Mouse (Mus musculus): ENCODE measurements around the gene Pdrg1. TPM values are rescaled to one million over a fixed set of nuclear protein-coding genes. Genes with fewer than 3 reads are reported as not detected.
A peak's percentile ranks its signal among the peaks of the same experiment; 100 is the strongest.

The Pdrg1 gene
- polyA plus RNA-seq, 2 experiments, result 90.8 to 118 TPM

DNA sequence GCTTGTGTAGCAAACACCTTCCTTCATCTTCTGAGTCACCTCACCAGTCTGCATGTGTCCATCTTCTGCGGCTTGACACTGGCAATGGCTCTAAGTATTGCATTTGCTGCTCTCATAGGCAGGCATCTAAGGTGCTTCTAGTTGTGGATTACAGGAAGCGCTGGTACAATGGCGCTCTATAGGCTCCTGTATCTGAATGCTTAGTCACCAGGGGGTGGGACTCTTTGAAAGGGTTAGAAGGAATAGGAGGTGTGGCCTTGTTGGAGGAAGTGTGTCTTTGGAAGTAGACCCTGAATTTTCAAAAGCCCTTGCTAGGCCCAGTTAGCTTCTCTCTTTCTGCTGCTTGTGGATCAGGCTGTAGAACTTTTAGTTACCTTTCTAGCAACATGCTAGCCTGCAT lies 5.9 kb upstream of the Pdrg1 start:
- H3K27me3 ChIP-seq (ENCODE audit: control insufficient read depth, insufficient read depth, low read length), result no peaks in the 10 kb centered on the region
- H3K36me3 ChIP-seq (ENCODE audit: control insufficient read depth, insufficient read depth, low read length), result no peaks in the 10 kb centered on the region
- no peak overlapping the region for H3K27ac ChIP-seq (replicated peaks; ENCODE audit: low read depth, low read length)
- H3K9me3 ChIP-seq (ENCODE audit: control insufficient read depth, low read length), result no peaks in the 10 kb centered on the region
- no peak overlapping the region for H3K9ac ChIP-seq (ENCODE audit: low read depth, low read length, severe bottlenecking)
- no peak for TF ChIP-seq POLR2A (IDR thresholded peaks at IDR 0.05; ENCODE audit: borderline replicate concordance, extremely low read depth, insufficient read depth, insufficient read length)
- WGBS, result 73% methylated on average over 3 of the region's 3 CpGs
- DNase-seq (ENCODE audit: low spot score) (no peak), ATAC-seq (ENCODE audit: low FRiP score, low read depth) (no peak)
- H3K4me3 ChIP-seq (replicated peaks; ENCODE audit: low read length), result no peak overlapping the region
- no peak overlapping the region for H3K4me2 ChIP-seq (replicated peaks; ENCODE audit: low read depth, low read length, severe bottlenecking)
- no peaks in the 10 kb centered on the region for H3K4me1 ChIP-seq (ENCODE audit: control insufficient read depth, insufficient read depth, low read length)

DNA sequence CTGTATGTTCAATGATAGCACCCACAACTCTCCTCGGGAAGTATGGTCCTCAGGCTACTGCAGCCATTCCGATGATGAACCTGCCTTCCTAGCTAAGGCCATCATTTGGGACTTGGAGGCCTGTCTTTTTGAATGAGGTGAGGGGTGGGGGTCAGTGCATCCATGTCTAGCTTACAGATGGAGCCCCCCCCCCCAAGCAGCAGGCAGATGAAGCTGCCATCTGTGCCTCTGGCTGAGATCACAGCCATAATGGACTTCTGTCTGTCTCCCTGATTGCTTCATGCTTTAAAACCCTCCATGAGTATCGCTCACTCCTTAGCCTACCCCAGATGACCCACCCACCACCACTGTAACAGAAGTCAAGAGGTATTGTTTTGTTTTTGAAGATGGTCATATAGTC lies 4.1 kb upstream of the Pdrg1 start:
- Histone ChIP-seq H3K9ac (ENCODE audit: low read depth, low read length, severe bottlenecking) (no peak overlapping the region), H3K4me1 (ENCODE audit: control insufficient read depth, insufficient read depth, low read length) (peaks cover 2% of the 10 kb centered on the region), H3K9me3 (ENCODE audit: control insufficient read depth, low read length) (no peaks in the 10 kb centered on the region), H3K4me3 (replicated peaks; ENCODE audit: low read length) (no peak overlapping the region), H3K27ac (replicated peaks; ENCODE audit: low read depth, low read length) (no peak overlapping the region), H3K4me2 (replicated peaks; ENCODE audit: low read depth, low read length, severe bottlenecking) (no peak overlapping the region), H3K27me3 (ENCODE audit: control insufficient read depth, insufficient read depth, low read length) (no peaks in the 10 kb centered on the region), H3K36me3 (ENCODE audit: control insufficient read depth, insufficient read depth, low read length) (no peaks in the 10 kb centered on the region)
- TF ChIP-seq POLR2A (IDR thresholded peaks at IDR 0.05; ENCODE audit: borderline replicate concordance, extremely low read depth, insufficient read depth, insufficient read length), result no peak
- ATAC-seq (ENCODE audit: low FRiP score, low read depth) (no peak), DNase-seq (ENCODE audit: low spot score) (no peak)
- 80% methylated on average over 3 of the region's 3 CpGs for WGBS

DNA sequence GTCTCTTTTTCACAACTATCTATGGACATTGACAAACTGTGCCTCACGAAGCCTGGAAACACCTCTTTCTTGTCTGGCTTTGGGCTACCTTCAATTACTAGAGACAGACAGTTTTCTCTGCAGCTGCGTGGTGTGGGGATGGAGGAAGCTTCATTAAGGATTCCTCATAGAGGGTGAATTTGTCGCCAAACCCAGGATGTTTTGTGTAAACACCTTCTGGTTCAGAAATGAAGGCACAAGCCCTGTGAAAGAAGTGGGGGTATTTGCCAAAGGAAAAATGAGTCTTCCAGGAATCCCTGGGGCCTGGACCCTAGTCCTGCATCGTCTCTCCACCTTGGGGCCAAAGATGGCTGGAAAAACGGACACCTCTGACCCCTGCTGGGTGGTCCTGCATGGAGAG lies 1.6 kb upstream of the Pdrg1 start:
- DNase-seq (ENCODE audit: low spot score), result no peak
- H3K36me3 ChIP-seq (ENCODE audit: control insufficient read depth, insufficient read depth, low read length), result peaks cover 11% of the 10 kb centered on the region
- no peaks in the 10 kb centered on the region for H3K9me3 ChIP-seq (ENCODE audit: control insufficient read depth, low read length)
- no peak overlapping the region for H3K4me2 ChIP-seq (replicated peaks; ENCODE audit: low read depth, low read length, severe bottlenecking)
- H3K9ac ChIP-seq (ENCODE audit: low read depth, low read length, severe bottlenecking), result no peak overlapping the region
- no peaks in the 10 kb centered on the region for H3K27me3 ChIP-seq (ENCODE audit: control insufficient read depth, insufficient read depth, low read length)
- no peak for TF ChIP-seq POLR2A (IDR thresholded peaks at IDR 0.05; ENCODE audit: borderline replicate concordance, extremely low read depth, insufficient read depth, insufficient read length)
- H3K4me3 ChIP-seq (replicated peaks; ENCODE audit: low read length), result no peak overlapping the region
- WGBS, result 45% methylated on average over 5 of the region's 5 CpGs
- H3K27ac ChIP-seq (replicated peaks; ENCODE audit: low read depth, low read length), result no peak overlapping the region
- no peak for ATAC-seq (ENCODE audit: low FRiP score, low read depth)
- peaks cover 8% of the 10 kb centered on the region for H3K4me1 ChIP-seq (ENCODE audit: control insufficient read depth, insufficient read depth, low read length)

DNA sequence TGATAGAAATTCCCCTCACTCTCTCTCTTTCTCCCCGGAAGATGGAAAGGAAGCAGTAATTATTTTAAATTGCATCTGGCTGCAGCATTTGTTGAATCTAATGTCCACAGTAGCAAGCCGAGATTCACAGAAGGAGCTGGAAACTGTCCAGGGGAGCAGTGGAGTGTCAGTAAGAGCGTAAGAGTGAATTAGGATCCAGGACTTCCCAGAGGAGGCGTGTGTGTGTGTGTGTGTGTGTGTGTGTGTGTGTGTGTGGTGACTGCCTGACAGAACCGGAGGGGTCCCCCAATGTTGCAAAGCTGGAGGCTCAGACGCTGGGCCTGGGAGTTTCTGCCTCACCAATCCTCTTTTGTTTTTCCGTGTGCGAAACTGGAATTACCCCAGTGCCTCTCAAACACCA lies 577 bp upstream of the Pdrg1 start:
- Histone ChIP-seq H3K27me3 (ENCODE audit: control insufficient read depth, insufficient read depth, low read length) (no peaks in the 10 kb centered on the region), H3K27ac (replicated peaks; ENCODE audit: low read depth, low read length) (no peak overlapping the region), H3K4me3 (replicated peaks; ENCODE audit: low read length) (peak overlapping the region; percentile 82; the same call in 1 of the 2 replicates), H3K9me3 (ENCODE audit: control insufficient read depth, low read length) (no peaks in the 10 kb centered on the region), H3K4me1 (ENCODE audit: control insufficient read depth, insufficient read depth, low read length) (peaks cover 8% of the 10 kb centered on the region), H3K4me2 (replicated peaks; ENCODE audit: low read depth, low read length, severe bottlenecking) (peak overlapping the region; percentile 31; the same call in 1 of the 2 replicates), H3K9ac (ENCODE audit: low read depth, low read length, severe bottlenecking) (no peak overlapping the region), H3K36me3 (ENCODE audit: control insufficient read depth, insufficient read depth, low read length) (peaks cover 21% of the 10 kb centered on the region)
- no peak for ATAC-seq (ENCODE audit: low FRiP score, low read depth)
- WGBS, result 51% methylated on average over 8 of the region's 8 CpGs
- TF ChIP-seq POLR2A (IDR thresholded peaks at IDR 0.05; ENCODE audit: borderline replicate concordance, extremely low read depth, insufficient read depth, insufficient read length), result no peak
- no peak for DNase-seq (ENCODE audit: low spot score)

DNA sequence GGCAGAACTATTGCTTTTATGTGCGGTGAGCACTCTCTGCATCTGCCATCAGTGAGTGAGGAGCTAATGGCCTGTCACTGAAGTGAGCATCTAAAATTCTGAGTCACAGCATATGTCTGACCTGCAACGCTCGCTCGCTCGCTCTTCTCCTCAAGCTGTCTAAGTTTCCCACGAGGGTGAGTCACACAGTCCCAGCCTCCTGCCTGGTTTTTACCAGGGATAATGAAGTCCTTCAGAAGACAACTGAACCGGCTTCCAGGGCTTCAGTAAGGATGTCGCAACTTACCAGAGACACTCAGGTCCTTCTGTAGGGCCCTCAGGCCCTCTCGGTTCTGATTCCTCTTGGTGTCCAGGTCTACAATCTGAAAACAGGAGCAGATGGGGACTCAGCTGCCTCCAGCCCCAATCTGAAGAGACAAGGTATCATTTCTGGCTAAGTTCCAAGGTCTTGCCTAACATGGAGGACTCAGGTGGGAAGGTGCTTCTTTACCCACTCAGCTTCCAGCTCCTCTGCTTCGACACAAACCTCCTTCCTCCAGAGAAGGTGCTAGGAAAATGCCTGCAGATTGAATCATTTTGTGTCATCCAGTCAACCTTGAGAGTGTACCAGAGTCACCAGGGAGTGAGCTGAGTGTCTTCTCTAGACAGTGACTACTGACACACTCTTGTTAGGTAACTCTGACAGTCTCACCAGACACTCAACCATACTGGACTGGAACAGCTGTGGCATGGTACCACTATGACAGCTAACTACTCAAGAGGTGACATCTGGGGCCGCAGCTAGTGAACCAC lies 1.3 kb downstream of the Pdrg1 start:
- ATAC-seq (ENCODE audit: low FRiP score, low read depth) (no peak), DNase-seq (ENCODE audit: low spot score) (no peak)
- Histone ChIP-seq H3K27me3 (ENCODE audit: control insufficient read depth, insufficient read depth, low read length) (no peaks in the 10 kb centered on the region), H3K4me2 (replicated peaks; ENCODE audit: low read depth, low read length, severe bottlenecking) (peak overlapping the region; percentile 85), H3K9me3 (ENCODE audit: control insufficient read depth, low read length) (no peaks in the 10 kb centered on the region), H3K4me1 (ENCODE audit: control insufficient read depth, insufficient read depth, low read length) (peaks cover 8% of the 10 kb centered on the region), H3K9ac (ENCODE audit: low read depth, low read length, severe bottlenecking) (peak overlapping the region; percentile 85), H3K36me3 (ENCODE audit: control insufficient read depth, insufficient read depth, low read length) (peaks cover 40% of the 10 kb centered on the region), H3K27ac (replicated peaks; ENCODE audit: low read depth, low read length) (no peak overlapping the region), H3K4me3 (replicated peaks; ENCODE audit: low read length) (peak overlapping the region; percentile 82)
- WGBS, result 87% methylated on average over 11 of the region's 11 CpGs
- TF ChIP-seq POLR2A (IDR thresholded peaks at IDR 0.05; ENCODE audit: borderline replicate concordance, extremely low read depth, insufficient read depth, insufficient read length), result no peak
